Mouse (Mus musculus) liver, embryonic 14.5 days (tissue): ENCODE measurements at regions not wholly inside any gene's neighbourhood (a gene's known extent, or its start where the extent isn't known, plus 50 kb on each side); places are given as distances from the start of the nearest gene placed in this dataset.

ENCODE experiments used
- CTCF ChIP-seq: IDR thresholded peaks from 2 replicates; pipeline ENCODE4 v1.5.1; 2016; ENCODE audit warnings: antibody characterized with exemption, low read depth, control low read depth
- EP300 ChIP-seq: IDR thresholded peaks from 2 replicates; pipeline ENCODE4 v1.6.1; 2016; ENCODE audit warnings: antibody characterized with exemption, low read depth

GRCm38 (mm10) chr5:132828993-132829392 is 285.8 kb upstream of the Auts2 start:
- no peak for TF ChIP-seq CTCF
- TF ChIP-seq EP300: no peak
